Mouse (Mus musculus): Measurements from ENCODE around the gene Rpl19.

- no peak for TF ChIP-seq CTCF (IDR thresholded peaks at IDR 0.05; ENCODE audit: low read depth)
- TF ChIP-seq EP300 (IDR thresholded peaks at IDR 0.05; ENCODE audit: low read depth): no peak
Measured at GRCm38 (mm10) chr11:98005076-98005475, 21.4 kb upstream of the Rpl19 start.
